Mouse (Mus musculus): ENCODE data around the gene Srgn. TPM values are rescaled to one million over a fixed set of nuclear protein-coding genes. Genes with fewer than 3 reads are reported as not detected.
"Not testable (repeated sequence)": the region's sequence is repeated elsewhere in the genome, so short reads cannot be mapped to it uniquely, and the experiment has no call there.

The Srgn gene
- total RNA-seq, 2 experiments from 2014 or later = 3.8 to 5.8 TPM

- no peak for DNase-seq (ENCODE audit: low spot score in 2 of 2)
These were observed 4.8 kb downstream of the Srgn start for GRCm38 (mm10) chr10:62522346-62522950.

- DNase-seq (ENCODE audit: low spot score in 2 of 2) = no peak
These were observed 5.5 kb downstream of the Srgn start for GRCm38 (mm10) chr10:62521763-62522162.

GRCm38 (mm10) chr10:62520911-62521310 is 6.3 kb downstream of the Srgn start:
- DNase-seq (ENCODE audit: low spot score in 2 of 2) = no peak

GRCm38 (mm10) chr10:62517511-62517910 is 9.7 kb downstream of the Srgn start:
- no peak for DNase-seq (ENCODE audit: low spot score in 2 of 2)

GRCm38 (mm10) chr10:62512855-62513254 is 14.4 kb downstream of the Srgn start:
- no peak for DNase-seq (ENCODE audit: low spot score in 2 of 2)

GRCm38 (mm10) chr10:62511528-62511927 is 15.7 kb downstream of the Srgn start:
- DNase-seq (ENCODE audit: low spot score in 2 of 2) = no peak

- DNase-seq (ENCODE audit: low spot score in 2 of 2) = no peak
These were observed 18.1 kb downstream of the Srgn start for GRCm38 (mm10) chr10:62509032-62509656.

- no peak for DNase-seq (ENCODE audit: low spot score in 2 of 2)
These were observed 18.8 kb downstream of the Srgn start for GRCm38 (mm10) chr10:62508459-62508858.

- DNase-seq (ENCODE audit: low spot score in 2 of 2) = peak in 1 of 2 experiments; percentile 10
These were observed 19.5 kb downstream of the Srgn start for GRCm38 (mm10) chr10:62507591-62508308.

- DNase-seq (ENCODE audit: low spot score in 2 of 2) = no peak
These were observed 20.2 kb downstream of the Srgn start for GRCm38 (mm10) chr10:62507071-62507470.

GRCm38 (mm10) chr10:62506019-62506556 is 21.2 kb downstream of the Srgn start:
- no peak for DNase-seq (ENCODE audit: low spot score in 2 of 2)

- DNase-seq (ENCODE audit: low spot score in 2 of 2) = no peak
These were observed 21.8 kb downstream of the Srgn start for GRCm38 (mm10) chr10:62505224-62505983.

GRCm38 (mm10) chr10:62503836-62504628 is 23.2 kb downstream of the Srgn start:
- DNase-seq (ENCODE audit: low spot score in 2 of 2) = no peak

- DNase-seq (ENCODE audit: low spot score in 2 of 2) = no peak
These were observed 23.9 kb downstream of the Srgn start for GRCm38 (mm10) chr10:62503353-62503752.

GRCm38 (mm10) chr10:62501951-62502350 is 25.3 kb downstream of the Srgn start:
- DNase-seq (ENCODE audit: low spot score in 2 of 2) = no peak

- no peak for DNase-seq (ENCODE audit: low spot score in 2 of 2)
These were observed 26.2 kb downstream of the Srgn start for GRCm38 (mm10) chr10:62500916-62501615.

GRCm38 (mm10) chr10:62500088-62500915 is 26.9 kb downstream of the Srgn start:
- peak in 1 of 2 experiments; percentile 77 for DNase-seq (ENCODE audit: low spot score in 2 of 2)

- not testable (repeated sequence) for DNase-seq (ENCODE audit: low spot score in 2 of 2)
These were observed 35.6 kb downstream of the Srgn start for GRCm38 (mm10) chr10:62491681-62492080.

GRCm38 (mm10) chr10:62488266-62488665 is 39.0 kb downstream of the Srgn start:
- peak in 1 of 2 experiments; percentile 65 for DNase-seq (ENCODE audit: low spot score in 2 of 2)
